Mouse (Mus musculus) midbrain, embryonic 14.5 days (tissue): ENCODE measurements around the gene Nfix. TPM values are rescaled to one million over a fixed set of nuclear protein-coding genes. Genes with fewer than 3 reads are reported as not detected.

Source experiments
- ATAC-seq: fragments of 200-750 bp; cut with Nextera tagmentation; 2 replicates; pipeline ENCODE4 v1.8.0; 2017; ENCODE audit warnings: moderate number of reproducible peaks, moderate library complexity; ENCODE audit not compliant: low FRiP score, low TSS enrichment
- DNase-seq: peaks from one replicate; pipeline ENCODE4 v3.0.0-alpha.2; 2015
- H3K27ac ChIP-seq: fragments of 300-500 bp; sonication (generic); replicated peaks from 2 replicates; pipeline ENCODE4 v1.5.1; 2014; ENCODE audit warnings: mild to moderate bottlenecking, low read depth, low read length, moderate library complexity
- H3K27me3 ChIP-seq: fragments of 300-500 bp; sonication (generic); 2 replicates; pipeline ENCODE4 v1.6.1; 2014; ENCODE audit warnings: low read length, control low read depth, mixed read lengths; ENCODE audit not compliant: control insufficient read depth, insufficient read depth
- H3K36me3 ChIP-seq: fragments of 300-500 bp; sonication (generic); 2 replicates; pipeline ENCODE4 v1.6.1; 2014; ENCODE audit warnings: low read length, control low read depth; ENCODE audit not compliant: control insufficient read depth, insufficient read depth
- H3K4me1 ChIP-seq: fragments of 300-500 bp; sonication (generic); 2 replicates; pipeline ENCODE4 v1.6.1; 2014; ENCODE audit warnings: mild to moderate bottlenecking, antibody characterized with exemption, low read length, control low read depth; ENCODE audit not compliant: control insufficient read depth, insufficient read depth
- H3K4me2 ChIP-seq: fragments of 300-500 bp; sonication (generic); 2 replicates; pipeline ENCODE4 v1.6.1; 2014; ENCODE audit warnings: mild to moderate bottlenecking, low read length, moderate library complexity
- H3K4me3 ChIP-seq: fragments of 300-500 bp; sonication (generic); replicated peaks from 2 replicates; pipeline ENCODE4 v1.5.1; 2014; ENCODE audit warnings: low read depth, low read length
- H3K9ac ChIP-seq: fragments of 300-500 bp; sonication (generic); replicated peaks from 2 replicates; pipeline ENCODE4 v1.6.1; 2014; ENCODE audit warnings: mild to moderate bottlenecking, low read length, moderate library complexity
- H3K9me3 ChIP-seq: fragments of 300-500 bp; sonication (generic); 2 replicates; pipeline ENCODE4 v1.6.1; 2016; ENCODE audit warnings: low read length, control low read depth, mixed read lengths; ENCODE audit not compliant: control insufficient read depth
- WGBS: fragments of 180-500 bp; shearing (Covaris S2); extraction: QIAGEN DNeasy Blood & Tissue Kit; methylation state at CpG from one replicate; pipeline ENCODE4 v1.1.7; 2014; 5-methylcytosine and 5-hydroxymethylcytosine counted together
- polyA plus RNA-seq: library from polyadenylated mRNA; unstranded; fragments of >200 nt; fragmentation: Nextera tagmentation; extraction: Ambion mirVana; gene quantifications from 2 replicates; pipeline ENCODE4 v1.2.1, GENCODE M21; 2014

The Nfix gene
- polyA plus RNA-seq, 1 experiment from 2014 or later, result 45.9 TPM

DNA sequence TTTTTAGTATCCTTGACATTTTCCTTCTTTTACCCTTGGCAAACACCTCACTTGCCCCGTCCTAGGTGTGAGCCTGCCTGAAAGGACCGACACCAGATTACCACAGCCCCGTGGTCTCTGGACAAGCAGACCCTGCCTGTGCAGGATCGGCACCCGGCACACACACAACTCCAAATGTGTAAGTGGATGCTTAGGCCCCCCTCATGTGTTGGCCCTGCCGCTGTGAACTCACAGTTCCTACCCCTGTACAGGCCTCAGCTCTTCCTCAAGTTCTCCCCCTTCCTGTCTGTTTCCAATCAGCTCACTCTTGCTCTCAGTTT, 77.7 kb downstream of the Nfix start:
- H3K27me3 ChIP-seq, result peaks cover 1% of the 10 kb centered on the region; the same call in 1 of the 2 replicates
- H3K36me3 ChIP-seq, result no peaks in the 10 kb centered on the region
- H3K9me3 ChIP-seq, result no peaks in the 10 kb centered on the region
- no peak overlapping the region for H3K4me2 ChIP-seq
- H3K9ac ChIP-seq, result no peak overlapping the region
- peaks cover 30% of the 10 kb centered on the region for H3K4me1 ChIP-seq
- H3K4me3 ChIP-seq, result no peak overlapping the region
- H3K27ac ChIP-seq, result peak overlapping the region; percentile 81
- WGBS, result 68% methylated on average over 6 of the region's 6 CpGs
- no peak for DNase-seq
- ATAC-seq, result peak; percentile 9; the same call in 1 of the 2 replicates

DNA sequence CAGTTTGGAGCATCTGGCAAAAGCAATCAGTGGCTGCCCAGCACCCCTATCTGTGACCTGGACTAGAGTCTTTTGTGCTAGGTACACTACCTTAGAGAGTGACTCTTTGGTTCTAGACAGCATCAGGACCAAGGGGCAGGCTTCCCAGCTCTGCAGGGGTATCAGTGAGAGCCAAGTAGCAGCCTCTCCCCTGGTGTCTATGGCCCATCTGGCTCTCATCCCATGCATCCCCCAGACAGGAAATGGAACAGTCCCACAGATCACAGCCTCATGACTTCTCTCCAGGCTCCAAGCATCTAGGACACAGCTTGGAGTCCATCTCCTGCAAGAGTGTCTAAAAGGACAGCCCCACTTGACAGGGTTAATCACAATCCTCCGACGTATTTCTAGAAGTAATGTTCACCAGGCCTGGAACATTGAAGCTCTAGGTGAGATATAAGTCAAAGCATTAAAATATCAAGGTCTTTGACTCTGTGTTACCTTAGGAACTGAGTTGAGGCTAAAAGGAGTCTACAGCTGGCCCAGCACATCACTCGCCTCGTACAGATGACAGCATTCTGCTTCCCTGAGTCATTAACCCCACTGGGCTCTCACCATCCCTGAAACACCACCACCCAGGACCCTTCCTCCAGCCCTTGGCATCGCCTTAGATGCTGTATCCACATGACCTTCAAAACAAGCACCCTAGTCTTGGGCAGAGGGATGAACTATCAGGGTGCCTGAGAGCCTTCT, 81.0 kb downstream of the Nfix start:
- Histone ChIP-seq H3K9me3 (no peaks in the 10 kb centered on the region), H3K27me3 (peaks cover 14% of the 10 kb centered on the region; the same call in 1 of the 2 replicates), H3K36me3 (no peaks in the 10 kb centered on the region), H3K27ac (no peak overlapping the region), H3K4me1 (peaks cover 29% of the 10 kb centered on the region), H3K4me3 (no peak overlapping the region), H3K9ac (no peak overlapping the region), H3K4me2 (no peak overlapping the region)
- 89% methylated on average over 5 of the region's 5 CpGs for WGBS
- no peak for ATAC-seq
- DNase-seq, result no peak

DNA sequence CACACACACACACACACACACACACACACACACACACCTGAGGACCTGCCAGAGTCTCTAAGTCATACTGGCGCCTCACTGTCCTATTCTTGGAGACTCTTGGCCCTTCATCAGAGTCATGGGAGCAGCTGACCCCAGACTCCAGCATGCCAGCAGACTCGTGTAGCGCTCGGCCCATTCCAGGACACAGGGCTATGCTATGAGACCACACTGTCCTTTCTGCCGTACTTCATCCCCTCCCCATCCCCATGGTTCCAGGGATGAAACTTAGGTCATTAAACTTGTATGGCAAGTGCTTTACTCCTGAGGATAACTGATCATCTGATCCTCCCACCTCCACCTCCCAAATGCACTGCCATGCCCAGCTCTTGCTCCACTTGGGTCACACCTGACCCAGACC, 81.7 kb downstream of the Nfix start:
- no peak overlapping the region for H3K27ac ChIP-seq
- no peak overlapping the region for H3K4me3 ChIP-seq
- no peaks in the 10 kb centered on the region for H3K9me3 ChIP-seq
- peaks cover 14% of the 10 kb centered on the region; the same call in 1 of the 2 replicates for H3K27me3 ChIP-seq
- DNase-seq (no peak), ATAC-seq (no peak)
- H3K4me1 ChIP-seq, result peaks cover 29% of the 10 kb centered on the region
- WGBS, result 75% methylated on average over 5 of the region's 5 CpGs
- no peak overlapping the region for H3K9ac ChIP-seq
- no peaks in the 10 kb centered on the region for H3K36me3 ChIP-seq
- no peak overlapping the region for H3K4me2 ChIP-seq

DNA sequence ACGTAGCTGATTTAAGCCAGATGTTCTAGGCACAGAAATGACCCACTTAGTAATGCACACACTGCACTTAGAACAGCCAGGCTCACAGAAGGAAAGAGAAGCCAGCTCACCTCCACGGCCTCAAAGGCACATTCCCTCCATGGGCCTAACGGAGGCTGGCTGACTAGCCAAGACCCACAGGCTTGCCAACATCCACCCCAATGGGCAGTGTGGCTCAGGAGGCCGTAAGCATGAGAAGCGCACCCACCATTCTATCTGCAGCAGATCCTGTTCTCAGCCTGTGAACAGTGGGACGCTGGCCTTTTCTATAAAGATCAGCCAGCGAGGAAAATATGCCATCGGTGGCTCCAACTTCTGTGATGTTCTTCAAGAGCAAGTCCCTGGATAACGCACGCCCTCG, 83.4 kb downstream of the Nfix start:
- H3K27ac ChIP-seq, result no peak overlapping the region
- H3K4me1 ChIP-seq, result peaks cover 32% of the 10 kb centered on the region
- H3K4me3 ChIP-seq, result no peak overlapping the region
- ATAC-seq (no peak), DNase-seq (no peak)
- H3K27me3 ChIP-seq, result peaks cover 14% of the 10 kb centered on the region; the same call in 1 of the 2 replicates
- no peaks in the 10 kb centered on the region for H3K9me3 ChIP-seq
- no peaks in the 10 kb centered on the region for H3K36me3 ChIP-seq
- no peak overlapping the region for H3K9ac ChIP-seq
- 90% methylated on average over 11 of the region's 11 CpGs for WGBS
- no peak overlapping the region for H3K4me2 ChIP-seq

DNA sequence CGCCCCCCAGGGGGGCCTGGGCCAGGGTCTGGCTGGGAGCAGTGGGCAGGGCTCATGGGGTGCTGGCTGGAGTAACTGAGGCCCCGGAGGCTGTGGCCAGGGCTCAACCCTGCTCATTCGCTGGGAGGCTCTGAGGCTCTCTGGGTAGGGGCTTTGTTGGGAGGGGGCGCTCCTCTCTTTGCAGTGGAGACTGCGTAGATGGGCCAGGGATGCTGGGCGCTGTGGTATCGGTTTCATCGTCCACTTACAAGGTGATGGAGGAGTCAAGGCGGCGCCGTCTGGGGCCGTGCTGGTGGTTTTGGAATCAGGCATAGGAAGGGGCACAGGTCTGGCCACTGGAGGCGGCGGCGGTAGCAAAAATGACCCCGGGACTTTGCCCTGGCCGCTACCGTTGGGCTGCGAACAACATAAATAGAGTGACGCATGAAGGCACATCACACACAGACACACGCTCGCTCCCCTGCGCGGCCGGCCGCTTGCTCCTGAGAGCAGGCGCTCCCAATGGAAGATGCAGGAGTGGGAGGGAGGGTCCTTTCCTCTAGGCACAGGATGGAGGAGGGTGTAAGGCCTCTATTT, 84.2 kb downstream of the Nfix start:
- Histone ChIP-seq H3K4me1 (peaks cover 40% of the 10 kb centered on the region), H3K36me3 (no peaks in the 10 kb centered on the region), H3K4me2 (peak overlapping the region; percentile 42), H3K27ac (no peak overlapping the region; the same call in 1 of the 2 replicates), H3K9ac (peak overlapping the region; percentile 26; the same call in 1 of the 2 replicates), H3K9me3 (no peaks in the 10 kb centered on the region), H3K27me3 (peaks cover 14% of the 10 kb centered on the region; the same call in 1 of the 2 replicates), H3K4me3 (peak overlapping the region; percentile 12; the same call in 1 of the 2 replicates)
- DNase-seq (no peak), ATAC-seq (no peak)
- 6% methylated on average over 27 of the region's 27 CpGs for WGBS

DNA sequence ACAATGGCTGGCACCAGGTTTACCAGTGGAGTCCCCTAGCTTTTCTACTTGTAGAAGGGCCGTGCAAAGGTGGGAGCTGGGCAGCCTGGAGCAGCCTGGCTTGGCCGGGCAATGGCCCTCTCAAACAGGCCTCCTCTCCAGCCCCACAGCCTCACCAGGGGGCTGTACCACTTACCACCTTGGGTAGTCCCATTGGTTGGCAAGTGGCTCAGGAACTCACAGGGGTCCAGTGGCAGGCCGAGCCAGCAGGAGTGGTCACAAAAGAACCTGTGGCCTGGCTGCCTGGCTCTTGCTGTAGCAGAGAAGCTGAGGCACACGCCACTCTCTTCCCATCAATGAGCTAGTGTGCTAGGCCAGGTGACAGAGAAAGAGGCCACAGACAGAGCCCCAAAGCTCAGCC, 86.0 kb downstream of the Nfix start:
- Histone ChIP-seq H3K4me1 (peaks cover 50% of the 10 kb centered on the region), H3K4me2 (no peak overlapping the region), H3K9me3 (no peaks in the 10 kb centered on the region), H3K4me3 (no peak overlapping the region), H3K27ac (peak overlapping the region; percentile 78), H3K27me3 (peaks cover 14% of the 10 kb centered on the region; the same call in 1 of the 2 replicates), H3K36me3 (no peaks in the 10 kb centered on the region), H3K9ac (0 out of 2 replicates have a peak overlapping the region, but pooled peaks have one; percentile 6)
- ATAC-seq, result no peak
- no peak for DNase-seq
- 65% methylated on average over 4 of the region's 4 CpGs for WGBS

DNA sequence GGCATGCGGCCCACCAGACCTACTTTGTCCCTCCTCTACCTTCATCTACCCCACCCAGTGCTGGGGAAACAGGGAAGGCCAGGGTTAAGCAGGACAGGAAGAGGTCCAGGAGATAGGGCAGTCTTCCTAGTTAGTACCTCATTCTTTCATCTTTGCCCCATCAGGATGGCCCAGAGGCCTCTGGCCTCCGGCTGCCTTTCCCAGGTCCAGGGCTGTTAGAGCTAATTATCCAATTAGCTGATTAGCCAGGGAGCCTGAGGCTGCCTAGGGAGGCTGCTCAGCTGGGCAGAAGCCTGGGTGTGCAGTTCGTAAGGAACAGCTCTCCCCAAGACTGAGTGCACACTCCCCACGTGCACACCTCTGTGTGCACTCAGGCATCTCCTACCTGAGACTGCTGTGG, 86.8 kb downstream of the Nfix start:
- Histone ChIP-seq H3K27ac (peak overlapping the region; percentile 78), H3K4me3 (no peak overlapping the region), H3K9me3 (no peaks in the 10 kb centered on the region), H3K9ac (no peak overlapping the region), H3K27me3 (peaks cover 16% of the 10 kb centered on the region; the same call in 1 of the 2 replicates), H3K4me2 (no peak overlapping the region), H3K36me3 (no peaks in the 10 kb centered on the region), H3K4me1 (peaks cover 55% of the 10 kb centered on the region)
- DNase-seq, result no peak
- WGBS, result 47% methylated on average over 4 of the region's 4 CpGs
- ATAC-seq, result no peak

DNA sequence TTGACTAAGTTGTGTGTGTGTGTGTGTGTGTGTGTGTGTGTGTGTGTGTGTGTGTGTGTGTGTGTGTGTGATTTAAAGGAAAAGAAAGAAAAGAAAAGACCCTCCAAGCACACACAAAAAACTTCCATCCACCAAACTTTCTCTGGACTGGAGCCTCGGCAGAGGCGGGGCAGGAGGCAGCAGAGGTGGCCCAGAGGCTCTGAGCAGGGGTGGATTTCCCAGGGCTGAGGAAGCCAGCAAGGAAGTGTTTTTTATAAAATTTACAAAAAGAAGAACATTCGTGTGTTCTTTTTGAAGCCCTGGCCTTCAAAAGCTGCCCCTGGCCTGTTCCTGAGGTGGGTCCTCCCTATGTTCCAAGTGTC, 87.4 kb downstream of the Nfix start:
- no peak overlapping the region for H3K9ac ChIP-seq
- H3K4me2 ChIP-seq, result no peak overlapping the region
- H3K9me3 ChIP-seq, result no peaks in the 10 kb centered on the region
- peaks cover 21% of the 10 kb centered on the region; the same call in 1 of the 2 replicates for H3K27me3 ChIP-seq
- peaks cover 60% of the 10 kb centered on the region for H3K4me1 ChIP-seq
- ATAC-seq (peak; percentile 18; the same call in 1 of the 2 replicates), DNase-seq (no peak)
- WGBS, result 9% methylated on average over 3 of the region's 3 CpGs
- H3K4me3 ChIP-seq, result no peak overlapping the region
- no peaks in the 10 kb centered on the region for H3K36me3 ChIP-seq
- H3K27ac ChIP-seq, result peak overlapping the region; percentile 81
